Mouse (Mus musculus): ENCODE measurements around the gene Banp. TPM values are rescaled to one million over a fixed set of nuclear protein-coding genes. Genes with fewer than 3 reads are reported as not detected.

The Banp gene
- polyA plus RNA-seq, 1 experiment from 2014 or later = 36.6 TPM

DNA sequence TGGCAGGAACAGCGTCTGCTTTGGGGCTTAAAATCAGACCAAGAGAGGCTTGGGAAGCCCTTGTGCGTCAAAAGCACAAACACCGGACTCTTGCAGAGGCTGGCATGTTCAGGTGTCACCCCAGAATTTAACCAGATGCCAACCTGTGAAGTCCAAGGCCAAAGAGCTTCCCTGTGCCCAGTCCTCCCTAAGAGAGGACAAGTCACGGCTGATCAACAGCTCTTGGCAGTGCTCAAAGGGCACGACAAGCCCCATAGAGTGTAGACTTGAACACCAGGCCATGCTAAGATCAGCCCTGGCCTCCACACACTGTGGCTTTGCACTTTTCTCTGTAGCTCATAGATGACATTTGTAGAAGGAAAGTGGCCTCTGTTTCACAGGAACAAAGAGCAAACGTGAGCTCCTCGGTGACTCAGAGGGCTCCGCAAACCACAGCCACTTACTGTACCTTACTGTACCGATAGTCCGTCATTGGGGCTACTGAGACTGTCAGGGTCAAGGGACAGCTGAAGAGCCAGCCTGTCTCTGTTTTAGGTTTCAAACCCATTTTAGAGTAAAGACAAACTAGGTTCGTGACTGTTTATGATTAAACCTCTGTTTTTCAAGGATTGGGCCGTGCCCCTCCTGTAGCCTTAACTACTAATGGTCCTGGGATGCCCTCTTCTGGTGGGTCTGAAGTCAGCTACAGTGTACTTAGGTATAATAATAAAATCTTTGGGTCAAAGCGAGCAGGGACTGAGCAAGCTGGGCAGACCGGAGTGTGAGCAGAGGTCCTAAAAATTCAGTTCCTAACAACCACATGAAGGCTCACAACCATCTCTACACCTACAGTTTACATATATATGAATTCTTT lies 16.7 kb upstream of the Banp start:
- Histone ChIP-seq H3K4me1 (replicated peaks; ENCODE audit: control insufficient read depth, insufficient read depth, low read length) (0 out of 2 replicates have a peak, but pooled peaks cover 6% of the 10 kb centered on the region), H3K4me2 (ENCODE audit: low read length) (no peak overlapping the region), H3K4me3 (ENCODE audit: low read depth, low read length) (no peak overlapping the region), H3K9me3 (ENCODE audit: control insufficient read depth, low read length) (no peaks in the 10 kb centered on the region), H3K27me3 (replicated peaks; ENCODE audit: control insufficient read depth, insufficient read depth, low read length) (no peaks in the 10 kb centered on the region), H3K36me3 (ENCODE audit: control insufficient read depth, insufficient read depth, low read length) (no peaks in the 10 kb centered on the region), H3K27ac (ENCODE audit: low read depth) (no peak overlapping the region), H3K9ac (ENCODE audit: low read length) (no peak overlapping the region)
- DNase-seq (ENCODE audit: low spot score) (no peak), ATAC-seq (replicated peaks; ENCODE audit: low FRiP score, low TSS enrichment, low read depth) (no peak)
- WGBS = 82% methylated on average over 14 of the region's 14 CpGs

DNA sequence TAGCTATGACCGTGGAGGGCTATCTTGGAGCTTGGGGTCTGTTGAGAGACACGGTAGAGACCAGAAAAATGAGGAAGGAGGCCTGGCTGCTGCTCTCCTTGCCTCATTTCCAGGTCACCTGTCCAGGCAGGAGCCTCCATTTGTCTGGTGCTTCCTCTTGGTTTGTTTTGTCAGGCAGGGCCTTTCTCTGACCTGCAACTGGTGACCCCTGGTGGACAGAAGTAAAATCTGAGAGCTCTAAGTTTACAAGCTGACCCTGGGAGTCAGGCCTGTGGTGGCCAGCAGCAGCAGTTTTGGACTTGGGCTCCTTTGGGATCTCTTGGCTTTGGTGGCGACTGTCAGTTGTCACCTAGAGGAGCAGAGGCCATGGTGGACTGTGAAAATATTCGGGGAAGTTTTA lies 15.0 kb upstream of the Banp start:
- Histone ChIP-seq H3K4me2 (ENCODE audit: low read length) (no peak overlapping the region), H3K27ac (ENCODE audit: low read depth) (no peak overlapping the region), H3K27me3 (replicated peaks; ENCODE audit: control insufficient read depth, insufficient read depth, low read length) (no peaks in the 10 kb centered on the region), H3K9ac (ENCODE audit: low read length) (no peak overlapping the region), H3K4me3 (ENCODE audit: low read depth, low read length) (no peak overlapping the region), H3K36me3 (ENCODE audit: control insufficient read depth, insufficient read depth, low read length) (no peaks in the 10 kb centered on the region), H3K9me3 (ENCODE audit: control insufficient read depth, low read length) (no peaks in the 10 kb centered on the region), H3K4me1 (replicated peaks; ENCODE audit: control insufficient read depth, insufficient read depth, low read length) (0 out of 2 replicates have a peak, but pooled peaks cover 6% of the 10 kb centered on the region)
- 31% methylated on average over 4 of the region's 4 CpGs for WGBS
- ATAC-seq (replicated peaks; ENCODE audit: low FRiP score, low TSS enrichment, low read depth) = no peak
- no peak for DNase-seq (ENCODE audit: low spot score)

DNA sequence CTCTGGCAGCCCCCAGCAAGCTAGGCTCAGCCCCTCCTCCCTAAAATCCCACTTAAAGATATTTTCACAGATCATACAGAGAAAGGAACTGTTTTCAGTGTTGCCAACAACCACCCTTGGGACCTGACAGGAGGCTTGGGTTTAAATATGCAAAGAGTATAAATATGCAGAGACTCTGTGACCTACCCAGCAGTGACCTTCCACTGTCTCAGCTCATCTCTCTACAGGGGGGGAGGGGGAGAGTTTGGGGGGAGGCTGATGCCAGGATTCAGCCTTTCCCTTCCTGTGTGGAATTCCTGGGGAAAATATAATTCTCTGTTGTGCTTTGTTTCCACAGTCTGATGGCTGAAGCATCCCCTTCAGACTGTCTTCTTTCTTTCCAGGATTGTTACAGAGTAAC lies 14.6 kb upstream of the Banp start:
- no peak overlapping the region for H3K4me2 ChIP-seq (ENCODE audit: low read length)
- ATAC-seq (replicated peaks; ENCODE audit: low FRiP score, low TSS enrichment, low read depth) (no peak), DNase-seq (ENCODE audit: low spot score) (no peak)
- no peak overlapping the region for H3K9ac ChIP-seq (ENCODE audit: low read length)
- H3K4me1 ChIP-seq (replicated peaks; ENCODE audit: control insufficient read depth, insufficient read depth, low read length) = 0 out of 2 replicates have a peak, but pooled peaks cover 6% of the 10 kb centered on the region
- no peaks in the 10 kb centered on the region for H3K27me3 ChIP-seq (replicated peaks; ENCODE audit: control insufficient read depth, insufficient read depth, low read length)
- H3K4me3 ChIP-seq (ENCODE audit: low read depth, low read length) = no peak overlapping the region
- H3K27ac ChIP-seq (ENCODE audit: low read depth) = no peak overlapping the region
- no peaks in the 10 kb centered on the region for H3K9me3 ChIP-seq (ENCODE audit: control insufficient read depth, low read length)
- no peaks in the 10 kb centered on the region for H3K36me3 ChIP-seq (ENCODE audit: control insufficient read depth, insufficient read depth, low read length)

DNA sequence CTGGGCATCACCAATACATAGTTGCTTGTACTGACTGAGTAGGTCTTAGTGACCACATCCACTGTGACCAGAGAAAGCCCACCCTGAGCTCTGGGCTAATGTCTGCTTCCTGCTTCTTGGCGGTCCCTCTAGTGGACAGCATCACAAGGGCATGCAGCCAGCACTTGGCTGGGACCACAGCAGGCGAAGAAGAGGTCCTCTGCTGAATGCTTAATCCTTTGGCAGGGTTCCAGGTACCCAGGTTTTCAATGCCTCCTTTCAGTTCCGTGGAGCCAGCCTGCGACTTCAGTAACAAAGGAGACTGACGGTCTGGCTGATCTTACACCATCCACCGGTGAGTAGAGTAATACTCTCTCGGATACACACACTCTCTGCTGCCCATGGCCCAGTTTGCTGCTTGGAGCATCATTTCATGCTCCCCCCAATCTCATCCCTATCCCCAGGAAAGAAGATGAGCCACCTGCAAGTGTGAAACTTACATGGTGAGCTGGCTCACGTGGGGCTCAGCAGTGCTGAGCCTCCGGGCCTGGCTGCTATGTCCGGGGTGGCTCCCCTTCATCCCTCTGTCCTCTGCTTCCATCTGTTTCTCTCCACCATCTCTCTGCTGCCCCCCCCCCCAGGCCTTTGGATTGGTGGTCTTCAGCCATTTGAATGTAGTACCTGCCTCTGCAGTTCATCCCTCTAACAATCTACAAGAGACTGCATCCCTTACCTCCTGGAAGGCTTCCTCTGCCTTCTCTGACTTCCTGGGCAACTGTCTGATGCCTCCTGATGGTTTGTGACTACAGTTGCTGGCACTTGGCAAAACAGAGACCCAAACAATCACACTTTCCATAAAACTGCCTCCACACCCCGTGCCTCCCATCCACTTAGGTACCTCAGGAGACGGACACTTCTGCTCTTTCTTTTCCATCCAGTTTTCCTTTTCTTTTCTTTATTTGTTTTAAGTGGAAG lies 13.9 kb upstream of the Banp start:
- no peaks in the 10 kb centered on the region for H3K27me3 ChIP-seq (replicated peaks; ENCODE audit: control insufficient read depth, insufficient read depth, low read length)
- no peak overlapping the region for H3K9ac ChIP-seq (ENCODE audit: low read length)
- no peaks in the 10 kb centered on the region for H3K36me3 ChIP-seq (ENCODE audit: control insufficient read depth, insufficient read depth, low read length)
- WGBS = 50% methylated on average over 12 of the region's 12 CpGs
- no peak overlapping the region for H3K27ac ChIP-seq (ENCODE audit: low read depth)
- no peak overlapping the region for H3K4me2 ChIP-seq (ENCODE audit: low read length)
- no peaks in the 10 kb centered on the region for H3K9me3 ChIP-seq (ENCODE audit: control insufficient read depth, low read length)
- ATAC-seq (replicated peaks; ENCODE audit: low FRiP score, low TSS enrichment, low read depth) = no peak
- no peak for DNase-seq (ENCODE audit: low spot score)
- no peak overlapping the region for H3K4me3 ChIP-seq (ENCODE audit: low read depth, low read length)
- H3K4me1 ChIP-seq (replicated peaks; ENCODE audit: control insufficient read depth, insufficient read depth, low read length) = 0 out of 2 replicates have a peak, but pooled peaks cover 6% of the 10 kb centered on the region

DNA sequence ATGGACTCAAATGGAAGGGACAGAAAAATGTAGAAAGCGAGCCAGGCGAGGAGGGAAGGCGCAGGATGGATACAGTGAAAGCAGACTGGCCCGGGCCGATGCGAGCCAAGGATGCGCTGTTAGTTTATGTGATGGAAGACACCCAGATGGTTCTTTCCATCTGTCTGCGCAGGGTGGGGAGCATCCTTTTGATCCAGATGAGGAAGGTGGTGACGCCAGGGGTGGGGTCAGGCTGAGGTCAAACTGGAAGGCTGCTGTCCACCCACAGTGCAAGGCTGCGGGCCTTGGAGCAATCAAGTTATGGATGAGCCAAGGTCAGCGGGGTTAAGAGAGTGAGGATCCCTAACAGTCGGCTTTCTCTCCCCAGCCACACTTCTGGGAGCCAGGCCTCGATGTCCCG lies 13.2 kb upstream of the Banp start:
- H3K4me1 ChIP-seq (replicated peaks; ENCODE audit: control insufficient read depth, insufficient read depth, low read length) = 0 out of 2 replicates have a peak, but pooled peaks cover 6% of the 10 kb centered on the region
- no peaks in the 10 kb centered on the region for H3K27me3 ChIP-seq (replicated peaks; ENCODE audit: control insufficient read depth, insufficient read depth, low read length)
- 35% methylated on average over 14 of the region's 14 CpGs for WGBS
- no peak overlapping the region for H3K4me3 ChIP-seq (ENCODE audit: low read depth, low read length)
- no peak overlapping the region for H3K9ac ChIP-seq (ENCODE audit: low read length)
- DNase-seq (ENCODE audit: low spot score) (no peak), ATAC-seq (replicated peaks; ENCODE audit: low FRiP score, low TSS enrichment, low read depth) (0 out of 2 replicates have a peak, but pooled peaks have one; percentile 25)
- no peak overlapping the region for H3K27ac ChIP-seq (ENCODE audit: low read depth)
- no peak overlapping the region for H3K4me2 ChIP-seq (ENCODE audit: low read length)
- no peaks in the 10 kb centered on the region for H3K36me3 ChIP-seq (ENCODE audit: control insufficient read depth, insufficient read depth, low read length)
- no peaks in the 10 kb centered on the region for H3K9me3 ChIP-seq (ENCODE audit: control insufficient read depth, low read length)

DNA sequence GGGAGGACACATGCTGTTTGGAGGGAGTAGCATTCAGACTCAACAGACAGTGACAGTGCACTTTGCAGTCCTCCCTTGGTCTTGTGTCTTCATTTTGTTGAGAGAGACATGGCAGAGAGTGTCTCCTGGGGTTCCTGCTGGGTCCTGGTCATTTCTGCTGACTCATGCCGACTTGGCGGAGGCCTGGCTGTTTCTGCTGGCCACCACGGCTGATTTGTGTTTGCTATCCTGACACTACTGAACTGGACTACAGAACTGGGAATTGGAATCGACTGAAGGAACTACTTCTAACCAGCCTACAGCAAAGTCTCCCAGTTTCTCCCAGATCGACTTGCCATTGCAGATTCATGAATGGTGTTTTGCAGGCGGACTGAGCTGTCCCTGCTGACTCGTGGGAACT lies 10.8 kb upstream of the Banp start:
- H3K27ac ChIP-seq (ENCODE audit: low read depth) = no peak overlapping the region
- no peaks in the 10 kb centered on the region for H3K36me3 ChIP-seq (ENCODE audit: control insufficient read depth, insufficient read depth, low read length)
- H3K4me2 ChIP-seq (ENCODE audit: low read length) = no peak overlapping the region
- 0 out of 2 replicates have a peak, but pooled peaks cover 6% of the 10 kb centered on the region for H3K4me1 ChIP-seq (replicated peaks; ENCODE audit: control insufficient read depth, insufficient read depth, low read length)
- H3K9ac ChIP-seq (ENCODE audit: low read length) = no peak overlapping the region
- H3K9me3 ChIP-seq (ENCODE audit: control insufficient read depth, low read length) = no peaks in the 10 kb centered on the region
- H3K4me3 ChIP-seq (ENCODE audit: low read depth, low read length) = no peak overlapping the region
- H3K27me3 ChIP-seq (replicated peaks; ENCODE audit: control insufficient read depth, insufficient read depth, low read length) = no peaks in the 10 kb centered on the region
- DNase-seq (ENCODE audit: low spot score) (no peak), ATAC-seq (replicated peaks; ENCODE audit: low FRiP score, low TSS enrichment, low read depth) (no peak)
- 84% methylated on average over 7 of the region's 7 CpGs for WGBS

DNA sequence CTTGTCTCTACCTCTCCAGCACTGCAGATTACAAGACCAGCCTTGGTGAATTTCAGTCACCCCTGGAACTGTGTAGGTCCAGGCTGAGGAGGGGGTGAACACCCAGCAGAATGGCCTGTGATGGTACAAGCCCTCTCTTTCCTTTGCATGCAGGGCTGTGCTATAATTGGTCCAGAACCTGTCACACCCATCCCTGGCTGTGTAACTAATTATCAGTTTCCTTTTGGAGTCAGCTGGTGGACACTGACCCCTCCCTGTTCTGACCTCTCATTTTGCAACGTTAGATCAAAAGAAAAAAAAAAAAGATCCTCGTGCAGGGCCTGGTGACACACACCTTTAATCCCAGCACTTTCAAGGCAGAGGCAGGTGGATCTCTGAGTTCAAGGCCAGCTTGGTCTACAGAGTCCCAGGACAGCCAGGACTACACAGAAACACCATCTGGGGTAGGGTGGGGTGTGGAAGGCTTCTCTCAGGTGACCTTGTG lies 6.5 kb upstream of the Banp start:
- no peak for DNase-seq (ENCODE audit: low spot score)
- Histone ChIP-seq H3K27me3 (replicated peaks; ENCODE audit: control insufficient read depth, insufficient read depth, low read length) (no peaks in the 10 kb centered on the region), H3K27ac (ENCODE audit: low read depth) (no peak overlapping the region), H3K4me3 (ENCODE audit: low read depth, low read length) (no peak overlapping the region), H3K4me2 (ENCODE audit: low read length) (no peak overlapping the region), H3K9ac (ENCODE audit: low read length) (no peak overlapping the region), H3K4me1 (replicated peaks; ENCODE audit: control insufficient read depth, insufficient read depth, low read length) (peaks cover 11% of the 10 kb centered on the region), H3K9me3 (ENCODE audit: control insufficient read depth, low read length) (no peaks in the 10 kb centered on the region), H3K36me3 (ENCODE audit: control insufficient read depth, insufficient read depth, low read length) (no peaks in the 10 kb centered on the region)
- ATAC-seq (replicated peaks; ENCODE audit: low FRiP score, low TSS enrichment, low read depth) = no peak
- WGBS = 24% methylated on average over 2 of the region's 2 CpGs

DNA sequence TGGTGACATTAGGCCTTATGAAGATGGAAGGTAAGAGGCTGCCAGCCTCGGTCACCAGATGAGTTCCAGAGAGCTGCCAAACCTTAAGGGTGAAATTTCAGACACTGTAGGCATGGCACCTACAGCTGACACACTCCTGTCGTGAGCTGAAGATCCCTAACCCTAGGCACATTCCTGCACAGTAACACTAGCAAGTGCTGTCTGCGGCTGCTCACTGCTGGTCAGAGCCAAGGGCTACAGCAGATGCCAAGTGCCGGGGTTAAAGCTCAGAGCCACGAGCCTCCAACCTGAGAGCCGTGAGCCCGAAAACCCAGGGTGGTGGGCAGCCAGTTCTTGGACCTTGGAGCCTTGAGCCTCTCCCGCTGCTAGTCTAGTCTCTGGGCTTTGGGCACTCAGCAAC lies 5.8 kb upstream of the Banp start:
- H3K36me3 ChIP-seq (ENCODE audit: control insufficient read depth, insufficient read depth, low read length) = no peaks in the 10 kb centered on the region
- H3K9me3 ChIP-seq (ENCODE audit: control insufficient read depth, low read length) = no peaks in the 10 kb centered on the region
- DNase-seq (ENCODE audit: low spot score) (no peak), ATAC-seq (replicated peaks; ENCODE audit: low FRiP score, low TSS enrichment, low read depth) (no peak)
- no peak overlapping the region for H3K27ac ChIP-seq (ENCODE audit: low read depth)
- H3K4me1 ChIP-seq (replicated peaks; ENCODE audit: control insufficient read depth, insufficient read depth, low read length) = peaks cover 17% of the 10 kb centered on the region
- 72% methylated on average over 8 of the region's 8 CpGs for WGBS
- no peaks in the 10 kb centered on the region for H3K27me3 ChIP-seq (replicated peaks; ENCODE audit: control insufficient read depth, insufficient read depth, low read length)
- no peak overlapping the region for H3K9ac ChIP-seq (ENCODE audit: low read length)
- H3K4me2 ChIP-seq (ENCODE audit: low read length) = no peak overlapping the region
- H3K4me3 ChIP-seq (ENCODE audit: low read depth, low read length) = no peak overlapping the region

All from intestine, embryonic 14.5 days (tissue).